Mouse (Mus musculus): Measurements from ENCODE around the gene Zfp950. TPM values are rescaled to one million over a fixed set of nuclear protein-coding genes. Genes with fewer than 3 reads are reported as not detected.

Zfp950 gene
- 3.0 and 3.1 TPM in 2 replicates for polyA plus RNA-seq (2012; rRNA removed)

GRCm38 (mm10) chr19:61140342-61141206 is at the start of gene Zfp950:
Zfp950 (minus strand) TSS chr19:61140840.

DNA sequence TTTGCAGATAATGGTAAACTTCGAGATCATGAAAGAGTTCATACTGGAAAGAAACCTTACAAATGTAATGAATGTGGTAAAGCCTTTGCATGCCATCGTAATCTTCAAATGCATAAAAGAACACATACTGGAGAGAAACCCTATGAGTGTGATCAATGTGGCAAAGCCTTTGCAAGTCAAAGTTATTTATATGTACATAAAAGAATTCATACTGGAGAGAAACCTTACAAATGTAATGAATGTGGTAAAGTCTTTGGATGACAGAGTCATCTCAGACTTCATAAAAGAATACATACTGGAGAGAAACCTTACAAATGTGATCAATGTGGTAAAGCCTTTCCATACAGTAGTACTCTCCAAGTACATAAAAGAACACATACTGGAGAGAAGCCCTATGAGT is 43.0 kb upstream of the Zfp950 start, which contains the start of gene Gm6020:
Gene Gm6020 (plus strand): TSS at position 301 of the 400 bp plus-strand sequence.

GRCm38 (mm10) chr19:61175756-61176324 is 35.2 kb upstream of the Zfp950 start, which contains the start of gene Gm7102:
Gm7102 (minus strand) TSS chr19:61176309.

Other genes with a start within 250 kb of the Zfp950 start
- gene Gm7102, start 35.5 kb upstream of the Zfp950 start, polyA plus RNA-seq (2012; rRNA removed): not detected in 2 replicates
- not detected in 2 replicates for gene Gm6020, start 43.0 kb upstream of the Zfp950 start, polyA plus RNA-seq (2012; rRNA removed)
- gene Csf2ra, start 87.6 kb upstream of the Zfp950 start, polyA plus RNA-seq (2012; rRNA removed): 178 and 197 TPM in 2 replicates
- not detected in 2 replicates for gene Gm21060, start 156.2 kb upstream of the Zfp950 start, polyA plus RNA-seq (2012; rRNA removed)